Mouse (Mus musculus): Measurements from ENCODE around the gene Plac9b.
"Not testable (repeated sequence)": the region's sequence is repeated elsewhere in the genome, so short reads cannot be mapped to it uniquely, and the experiment has no call there.

DNA sequence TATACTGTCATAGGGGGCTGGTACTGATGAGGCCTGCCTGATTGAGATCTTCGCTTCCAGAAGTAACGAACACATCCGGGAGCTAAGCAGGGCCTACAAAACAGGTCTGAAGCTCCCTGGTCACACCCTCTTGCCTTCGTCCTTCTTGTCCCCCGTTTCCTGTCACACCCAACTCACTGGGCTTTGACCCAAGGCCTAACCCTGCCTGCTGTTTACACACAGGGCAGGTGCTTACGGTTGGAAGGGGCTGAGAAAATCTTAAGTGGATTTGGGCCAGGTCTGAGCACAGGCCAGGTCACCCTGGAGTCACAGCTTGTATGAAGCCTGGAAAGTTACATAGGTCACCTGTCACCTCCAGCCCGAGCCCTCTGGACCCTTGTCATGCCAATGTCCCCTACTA, 26.2 kb downstream of the Plac9b start:
- TF ChIP-seq MAFK (IDR thresholded peaks at IDR 0.05; ENCODE audit: insufficient read depth, low read depth, low read length); HCFC1 (IDR thresholded peaks at IDR 0.05; ENCODE audit: borderline replicate concordance, insufficient read depth, low read length); ZC3H11A (IDR thresholded peaks at IDR 0.05; ENCODE audit: borderline replicate concordance, low read depth, low read length); ZNF384 (IDR thresholded peaks at IDR 0.05; ENCODE audit: low read depth, low read length): not testable (repeated sequence)

All from ES-E14 (cell line).